Mouse (Mus musculus): Measurements from ENCODE around the gene Boll. TPM values are rescaled to one million over a fixed set of nuclear protein-coding genes. Genes with fewer than 3 reads are reported as not detected.

The Boll gene
- polyA plus RNA-seq, 1 experiment from 2014 or later = not detected

DNA sequence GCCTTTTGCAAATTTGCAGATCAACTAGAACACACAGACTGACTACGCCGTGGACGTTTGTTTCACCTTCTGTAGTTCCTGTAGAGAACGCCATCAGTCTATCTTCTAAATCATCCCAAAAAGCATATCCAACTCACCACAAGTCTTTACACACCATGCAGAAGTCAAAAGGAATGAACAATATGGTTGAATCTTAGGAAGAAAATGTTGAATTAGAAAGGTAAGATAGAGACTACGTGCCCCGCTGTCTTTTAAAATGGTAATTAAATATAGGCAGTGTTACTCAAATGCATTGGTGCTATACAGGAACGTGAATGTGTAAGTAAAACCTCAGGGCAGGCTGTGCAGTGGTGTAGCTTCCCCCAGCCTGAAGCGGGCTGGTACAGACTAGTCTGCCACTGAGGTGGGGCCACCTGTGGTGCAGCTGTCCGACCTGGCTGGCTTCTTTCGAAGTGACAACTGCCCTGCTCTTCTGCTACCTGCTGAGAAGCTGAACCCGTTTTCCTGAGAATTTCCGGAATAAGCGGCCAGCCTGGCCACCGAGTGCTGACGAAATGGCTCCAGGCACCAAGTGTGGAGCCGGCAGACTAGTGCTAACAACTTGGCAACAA is 128.3 kb downstream of the Boll start:
- Histone ChIP-seq H3K27ac (ENCODE audit: low read length) (no peak overlapping the region), H3K36me3 (ENCODE audit: control insufficient read depth, insufficient read depth, low read length) (no peaks in the 10 kb centered on the region), H3K4me1 (ENCODE audit: control insufficient read depth, insufficient read depth, low read length) (peaks cover 19% of the 10 kb centered on the region), H3K4me2 (ENCODE audit: low read length) (no peak overlapping the region), H3K9me3 (replicated peaks; ENCODE audit: control insufficient read depth, low read length, poor library complexity, severe bottlenecking) (no peaks in the 10 kb centered on the region), H3K4me3 (ENCODE audit: low read depth, low read length) (no peak overlapping the region), H3K27me3 (ENCODE audit: control insufficient read depth, insufficient read depth, low read depth, low read length) (no peaks in the 10 kb centered on the region), H3K9ac (ENCODE audit: low read depth, low read length) (no peak overlapping the region)
- WGBS = 53% methylated on average over 16 of the region's 16 CpGs
- no peak for ATAC-seq

DNA sequence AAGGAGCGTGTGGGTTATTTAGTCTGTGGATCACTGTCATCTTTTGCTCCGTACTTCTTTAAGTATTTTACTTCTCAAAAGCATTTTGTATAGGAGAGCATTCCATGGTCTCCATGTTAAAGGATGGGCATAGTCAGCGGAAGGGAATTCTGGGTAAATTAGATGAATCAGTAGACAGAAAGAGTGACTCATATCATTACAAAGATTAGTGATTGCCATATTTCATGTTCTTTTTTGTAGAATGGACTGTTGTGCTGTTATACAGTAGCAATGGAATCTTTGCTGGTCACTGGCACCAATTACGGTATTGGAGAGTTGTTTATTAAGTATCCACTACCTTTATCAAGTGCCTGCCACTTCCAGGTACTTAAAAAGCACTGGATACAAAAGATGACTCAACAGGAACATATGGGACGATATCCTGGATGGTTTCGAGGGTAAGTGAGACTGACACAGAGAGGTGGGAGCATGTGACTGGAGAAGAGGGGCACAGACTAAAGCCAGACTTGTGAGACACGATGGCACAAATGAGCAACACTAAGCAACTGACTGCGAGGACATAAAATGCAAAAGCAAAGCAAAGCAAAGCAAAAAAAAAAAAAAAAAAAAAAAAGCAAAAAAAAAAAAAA is 134.9 kb downstream of the Boll start:
- Histone ChIP-seq H3K9ac (ENCODE audit: low read depth, low read length) (no peak overlapping the region), H3K4me1 (ENCODE audit: control insufficient read depth, insufficient read depth, low read length) (peaks cover 4% of the 10 kb centered on the region), H3K4me2 (ENCODE audit: low read length) (no peak overlapping the region), H3K36me3 (ENCODE audit: control insufficient read depth, insufficient read depth, low read length) (no peaks in the 10 kb centered on the region), H3K27me3 (ENCODE audit: control insufficient read depth, insufficient read depth, low read depth, low read length) (no peaks in the 10 kb centered on the region), H3K9me3 (replicated peaks; ENCODE audit: control insufficient read depth, low read length, poor library complexity, severe bottlenecking) (no peaks in the 10 kb centered on the region), H3K4me3 (ENCODE audit: low read depth, low read length) (no peak overlapping the region), H3K27ac (ENCODE audit: low read length) (no peak overlapping the region)
- ATAC-seq = no peak
- WGBS = 91% methylated on average over 8 of the region's 8 CpGs

DNA sequence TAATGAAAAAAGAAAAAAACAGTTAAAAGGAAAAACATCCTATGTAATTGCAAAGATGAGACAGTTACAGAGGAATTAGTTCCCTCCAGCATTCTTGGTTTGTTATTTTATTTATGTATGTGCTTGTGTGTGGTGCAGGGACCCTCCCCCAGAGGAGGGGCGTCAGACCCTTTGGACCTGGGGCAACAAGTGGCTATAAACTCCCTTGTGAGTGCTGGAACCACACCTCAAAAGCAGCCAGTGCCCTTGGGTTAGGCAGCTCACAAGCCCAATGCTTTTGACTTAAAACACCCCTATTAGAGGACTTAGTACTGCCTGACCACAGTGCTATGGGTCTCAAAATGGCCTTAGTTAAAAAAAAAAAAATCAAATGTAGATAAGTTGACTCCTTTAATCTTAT is 135.9 kb downstream of the Boll start:
- no peak overlapping the region for H3K9ac ChIP-seq (ENCODE audit: low read depth, low read length)
- WGBS = 33% methylated on average over 1 of the region's 1 CpGs
- no peak overlapping the region for H3K4me2 ChIP-seq (ENCODE audit: low read length)
- no peak for ATAC-seq
- H3K27ac ChIP-seq (ENCODE audit: low read length) = no peak overlapping the region
- no peaks in the 10 kb centered on the region for H3K27me3 ChIP-seq (ENCODE audit: control insufficient read depth, insufficient read depth, low read depth, low read length)
- H3K4me1 ChIP-seq (ENCODE audit: control insufficient read depth, insufficient read depth, low read length) = peaks cover 4% of the 10 kb centered on the region
- H3K36me3 ChIP-seq (ENCODE audit: control insufficient read depth, insufficient read depth, low read length) = no peaks in the 10 kb centered on the region
- H3K9me3 ChIP-seq (replicated peaks; ENCODE audit: control insufficient read depth, low read length, poor library complexity, severe bottlenecking) = no peaks in the 10 kb centered on the region
- H3K4me3 ChIP-seq (ENCODE audit: low read depth, low read length) = no peak overlapping the region

DNA sequence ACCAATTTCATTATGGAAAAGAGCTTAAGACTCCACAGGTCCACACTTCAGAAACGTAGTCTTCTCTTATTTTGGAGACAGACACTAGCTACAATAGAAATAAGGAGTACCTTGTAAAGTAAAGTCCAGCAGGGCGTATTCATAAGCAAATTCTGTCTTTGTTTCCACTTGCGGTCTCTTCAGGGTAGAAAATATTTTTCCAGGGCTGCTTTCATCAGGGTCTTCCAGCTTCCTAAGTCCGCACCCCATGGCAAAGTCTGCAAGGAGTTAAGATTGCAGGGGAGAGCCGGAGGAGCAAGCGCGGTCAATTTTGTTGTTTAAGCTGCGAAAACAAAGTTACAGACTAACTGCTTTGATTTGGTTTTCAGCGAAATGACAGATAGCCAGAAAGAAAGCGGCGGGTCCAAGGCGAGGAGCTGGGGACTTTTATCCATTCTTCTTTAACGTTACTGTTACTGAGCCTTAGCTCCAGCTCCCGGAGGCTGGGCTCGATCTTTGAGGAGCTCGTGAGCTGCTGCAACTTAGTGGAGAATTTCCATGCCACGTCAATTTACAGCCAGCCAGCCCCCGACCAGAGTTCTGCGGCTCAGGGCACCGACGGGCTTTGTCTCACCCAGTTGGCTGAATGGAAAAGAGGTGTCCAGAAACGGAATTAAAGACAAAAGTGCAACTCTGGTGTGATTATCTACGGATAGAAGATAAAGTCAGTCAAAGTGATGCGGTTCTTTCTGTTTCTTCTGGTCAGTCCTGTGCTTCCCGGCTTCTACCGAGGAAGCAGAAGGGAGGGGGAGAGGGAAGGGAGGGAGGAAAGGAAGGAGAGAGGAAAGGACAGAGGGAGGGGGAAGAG is 137.0 kb downstream of the Boll start, which contains the start of gene Rftn2:
Rftn2 (minus strand) TSS at position 772 of the 847 bp plus-strand sequence.
- peak within 1 kb of the TSS; percentile 58; the same call in 1 of the 2 replicates for H3K9ac ChIP-seq (ENCODE audit: low read depth, low read length)
- peaks cover 4% of the 10 kb centered on the region for H3K4me1 ChIP-seq (ENCODE audit: control insufficient read depth, insufficient read depth, low read length)
- H3K9me3 ChIP-seq (replicated peaks; ENCODE audit: control insufficient read depth, low read length, poor library complexity, severe bottlenecking) = no peaks in the 10 kb centered on the region
- no peaks in the 10 kb centered on the region for H3K27me3 ChIP-seq (ENCODE audit: control insufficient read depth, insufficient read depth, low read depth, low read length)
- peak within 1 kb of the TSS; percentile 44 for H3K4me3 ChIP-seq (ENCODE audit: low read depth, low read length)
- ATAC-seq = no peak
- 2% methylated on average over 26 of the region's 26 CpGs for WGBS
- peak within 1 kb of the TSS; percentile 55 for H3K4me2 ChIP-seq (ENCODE audit: low read length)
- H3K36me3 ChIP-seq (ENCODE audit: control insufficient read depth, insufficient read depth, low read length) = no peaks in the 10 kb centered on the region
- H3K27ac ChIP-seq (ENCODE audit: low read length) = peak within 1 kb of the TSS; percentile 61; the same call in 1 of the 2 replicates

DNA sequence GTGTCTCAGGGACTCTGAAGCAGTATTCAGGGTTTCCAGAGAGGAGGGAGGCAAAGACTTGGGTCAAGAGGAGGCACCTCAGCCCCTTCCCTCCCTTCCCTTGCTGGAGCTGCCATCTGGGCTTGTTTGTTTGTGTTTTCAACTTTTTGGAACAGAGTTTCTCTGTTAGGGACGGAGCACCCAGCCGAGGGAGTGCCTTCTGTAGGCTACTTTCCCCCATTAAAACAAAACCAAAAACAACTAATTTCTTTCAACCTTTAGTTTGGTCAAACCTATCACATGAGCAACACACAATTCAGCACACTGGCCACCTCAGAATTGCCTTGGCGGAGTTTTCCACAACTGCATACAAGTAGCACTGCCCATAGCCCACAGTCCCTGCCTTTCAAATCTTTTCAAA is 137.9 kb downstream of the Boll start:
- no peaks in the 10 kb centered on the region for H3K36me3 ChIP-seq (ENCODE audit: control insufficient read depth, insufficient read depth, low read length)
- no peaks in the 10 kb centered on the region for H3K27me3 ChIP-seq (ENCODE audit: control insufficient read depth, insufficient read depth, low read depth, low read length)
- no peaks in the 10 kb centered on the region for H3K9me3 ChIP-seq (replicated peaks; ENCODE audit: control insufficient read depth, low read length, poor library complexity, severe bottlenecking)
- H3K4me1 ChIP-seq (ENCODE audit: control insufficient read depth, insufficient read depth, low read length) = peaks cover 4% of the 10 kb centered on the region
- peak overlapping the region; percentile 20; the same call in 1 of the 2 replicates for H3K4me3 ChIP-seq (ENCODE audit: low read depth, low read length)
- H3K4me2 ChIP-seq (ENCODE audit: low read length) = peak overlapping the region; percentile 37; the same call in 1 of the 2 replicates
- no peak overlapping the region for H3K9ac ChIP-seq (ENCODE audit: low read depth, low read length)
- ATAC-seq = peak; percentile 44; the same call in 1 of the 2 replicates
- H3K27ac ChIP-seq (ENCODE audit: low read length) = no peak overlapping the region
- WGBS = 36% methylated on average over 3 of the region's 3 CpGs

DNA sequence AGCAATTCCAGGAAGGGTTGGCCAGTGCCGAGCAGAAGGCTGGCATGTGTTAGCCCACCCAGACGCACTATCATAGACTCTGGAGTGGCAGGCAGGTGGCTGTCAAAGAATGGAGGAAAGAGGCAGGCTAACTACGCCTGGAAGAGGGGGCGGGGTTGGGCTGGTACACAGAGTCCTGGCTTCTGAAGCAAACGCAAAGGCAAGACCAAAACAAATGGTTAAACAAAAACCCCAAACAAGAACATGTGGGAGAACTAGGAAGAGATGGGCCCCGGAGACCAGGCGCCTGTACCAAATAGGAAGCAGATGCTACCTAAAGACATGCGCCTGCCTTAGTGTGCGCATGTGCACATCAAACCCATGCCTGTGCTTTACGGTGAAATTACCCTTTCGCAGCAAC is 139.2 kb downstream of the Boll start:
- peak; percentile 47; the same call in 1 of the 2 replicates for ATAC-seq
- Histone ChIP-seq H3K4me3 (ENCODE audit: low read depth, low read length) (peak overlapping the region; percentile 16), H3K36me3 (ENCODE audit: control insufficient read depth, insufficient read depth, low read length) (no peaks in the 10 kb centered on the region), H3K27ac (ENCODE audit: low read length) (no peak overlapping the region), H3K27me3 (ENCODE audit: control insufficient read depth, insufficient read depth, low read depth, low read length) (no peaks in the 10 kb centered on the region), H3K4me1 (ENCODE audit: control insufficient read depth, insufficient read depth, low read length) (peaks cover 4% of the 10 kb centered on the region), H3K4me2 (ENCODE audit: low read length) (peak overlapping the region; percentile 38), H3K9me3 (replicated peaks; ENCODE audit: control insufficient read depth, low read length, poor library complexity, severe bottlenecking) (no peaks in the 10 kb centered on the region), H3K9ac (ENCODE audit: low read depth, low read length) (no peak overlapping the region)
- 56% methylated on average over 11 of the region's 11 CpGs for WGBS

DNA sequence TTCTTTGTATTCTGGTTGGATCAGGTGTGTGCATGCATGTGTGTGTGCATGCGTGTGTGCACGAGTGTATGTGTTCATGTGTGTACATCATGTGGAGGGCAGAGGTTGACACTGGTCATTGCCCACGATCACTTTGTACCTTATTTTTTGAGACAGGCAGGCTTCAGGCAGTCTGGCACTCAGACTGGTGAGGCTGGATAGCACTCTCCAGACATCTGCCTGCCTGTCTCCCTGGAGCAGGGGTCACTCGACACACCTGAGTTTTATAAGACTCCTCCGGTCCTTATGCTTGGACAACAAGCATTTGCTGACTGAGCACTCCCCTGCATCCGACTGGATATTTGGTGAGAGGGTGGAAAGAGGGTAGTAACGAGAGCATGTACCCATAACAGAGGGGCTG is 140.2 kb downstream of the Boll start:
- WGBS = 91% methylated on average over 7 of the region's 7 CpGs
- H3K9me3 ChIP-seq (replicated peaks; ENCODE audit: control insufficient read depth, low read length, poor library complexity, severe bottlenecking) = no peaks in the 10 kb centered on the region
- peaks cover 4% of the 10 kb centered on the region for H3K4me1 ChIP-seq (ENCODE audit: control insufficient read depth, insufficient read depth, low read length)
- H3K27me3 ChIP-seq (ENCODE audit: control insufficient read depth, insufficient read depth, low read depth, low read length) = no peaks in the 10 kb centered on the region
- H3K9ac ChIP-seq (ENCODE audit: low read depth, low read length) = no peak overlapping the region
- no peaks in the 10 kb centered on the region for H3K36me3 ChIP-seq (ENCODE audit: control insufficient read depth, insufficient read depth, low read length)
- no peak for ATAC-seq
- no peak overlapping the region for H3K27ac ChIP-seq (ENCODE audit: low read length)
- no peak overlapping the region for H3K4me3 ChIP-seq (ENCODE audit: low read depth, low read length)
- no peak overlapping the region for H3K4me2 ChIP-seq (ENCODE audit: low read length)

DNA sequence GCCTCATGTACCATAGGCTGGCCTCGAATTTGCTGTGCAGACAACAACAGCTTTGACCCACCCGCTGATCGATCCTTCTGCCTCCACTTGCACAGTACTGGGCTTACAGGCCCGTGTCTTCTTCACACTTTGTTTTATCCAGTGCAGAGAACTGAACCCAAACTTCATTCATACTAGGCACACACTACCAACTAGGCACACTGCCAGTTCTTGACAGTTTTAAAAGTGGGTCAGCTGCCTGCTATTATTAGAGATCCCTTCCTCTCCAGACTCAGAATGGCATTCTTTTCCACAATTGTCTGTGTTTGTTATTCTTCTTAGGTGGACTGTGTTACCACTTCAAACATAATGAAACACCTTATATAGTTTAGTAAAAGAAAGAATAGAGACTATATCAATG is 141.9 kb downstream of the Boll start:
- no peaks in the 10 kb centered on the region for H3K36me3 ChIP-seq (ENCODE audit: control insufficient read depth, insufficient read depth, low read length)
- no peak for ATAC-seq
- H3K4me3 ChIP-seq (ENCODE audit: low read depth, low read length) = no peak overlapping the region
- 55% methylated on average over 4 of the region's 4 CpGs for WGBS
- no peak overlapping the region for H3K4me2 ChIP-seq (ENCODE audit: low read length)
- no peak overlapping the region for H3K27ac ChIP-seq (ENCODE audit: low read length)
- no peaks in the 10 kb centered on the region for H3K9me3 ChIP-seq (replicated peaks; ENCODE audit: control insufficient read depth, low read length, poor library complexity, severe bottlenecking)
- H3K27me3 ChIP-seq (ENCODE audit: control insufficient read depth, insufficient read depth, low read depth, low read length) = no peaks in the 10 kb centered on the region
- H3K9ac ChIP-seq (ENCODE audit: low read depth, low read length) = no peak overlapping the region
- H3K4me1 ChIP-seq (ENCODE audit: control insufficient read depth, insufficient read depth, low read length) = peaks cover 4% of the 10 kb centered on the region

DNA sequence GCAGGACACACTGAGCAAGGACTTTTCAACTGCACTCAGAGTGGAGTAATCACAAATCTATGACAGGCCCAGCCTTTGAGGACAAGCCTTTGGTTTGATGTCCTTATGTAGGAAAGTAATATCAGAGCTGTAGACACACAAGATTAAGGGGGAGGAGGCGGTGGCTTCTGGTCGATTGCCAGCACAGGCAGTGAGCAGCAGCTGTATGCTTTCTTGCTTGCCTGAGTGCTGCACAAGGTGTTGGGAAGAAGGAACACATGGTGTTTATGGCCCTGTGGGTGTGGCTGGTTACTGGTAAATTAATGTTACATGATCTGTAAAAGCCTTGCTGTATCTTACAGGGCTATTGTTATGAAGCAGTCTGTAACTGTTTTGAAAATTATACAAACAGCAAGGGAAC is 146.1 kb downstream of the Boll start:
- no peaks in the 10 kb centered on the region for H3K9me3 ChIP-seq (replicated peaks; ENCODE audit: control insufficient read depth, low read length, poor library complexity, severe bottlenecking)
- no peak overlapping the region for H3K27ac ChIP-seq (ENCODE audit: low read length)
- H3K4me1 ChIP-seq (ENCODE audit: control insufficient read depth, insufficient read depth, low read length) = no peaks in the 10 kb centered on the region
- no peak for ATAC-seq
- no peak overlapping the region for H3K4me2 ChIP-seq (ENCODE audit: low read length)
- no peak overlapping the region for H3K9ac ChIP-seq (ENCODE audit: low read depth, low read length)
- WGBS = 74% methylated on average over 2 of the region's 2 CpGs
- H3K27me3 ChIP-seq (ENCODE audit: control insufficient read depth, insufficient read depth, low read depth, low read length) = no peaks in the 10 kb centered on the region
- H3K4me3 ChIP-seq (ENCODE audit: low read depth, low read length) = no peak overlapping the region
- H3K36me3 ChIP-seq (ENCODE audit: control insufficient read depth, insufficient read depth, low read length) = no peaks in the 10 kb centered on the region
